Mouse (Mus musculus) CH12.LX (cell line): ENCODE measurements around the gene Ccdc115. TPM values are rescaled to one million over a fixed set of nuclear protein-coding genes. Genes with fewer than 3 reads are reported as not detected.

Experiments used
- DNase-seq: peaks from one replicate; pipeline ENCODE4 v3.0.0-alpha.2; 2013; ENCODE audit errors: extremely low read depth
- H3K27ac ChIP-seq: 2 replicates; pipeline ENCODE4 v1.5.1; 2012; ENCODE audit warnings: low read depth, mild to moderate bottlenecking, control low read depth, moderate library complexity; ENCODE audit not compliant: insufficient read depth
- H3K27me3 ChIP-seq: replicated peaks from 2 replicates; pipeline ENCODE3; 2012; ENCODE audit warnings: inconsistent platforms
- H3K36me3 ChIP-seq, 2 experiments: replicated peaks in 1 of 2; 2 replicates each; pipeline versions ENCODE3 to v1.6.1; 2012; ENCODE audit warnings: inconsistent platforms in 1 of 2, low read length in 1 of 2, mild to moderate bottlenecking in 1 of 2, mixed read lengths in 1 of 2, moderate library complexity in 1 of 2; ENCODE audit not compliant: control insufficient read depth in 1 of 2, insufficient read depth in 1 of 2
- H3K4me1 ChIP-seq, 2 experiments: 2 replicates each; pipeline ENCODE4 v1.6.1; 2012; ENCODE audit warnings: inconsistent platforms in 1 of 2, moderate library complexity in 1 of 2; ENCODE audit not compliant: insufficient read depth in 2 of 2, control insufficient read depth in 1 of 2
- H3K4me2 ChIP-seq: 2 replicates; pipeline ENCODE4 v1.6.1; 2012; ENCODE audit warnings: low read depth, mild to moderate bottlenecking, control low read depth; ENCODE audit not compliant: poor library complexity, insufficient read depth, severe bottlenecking
- H3K4me3 ChIP-seq, 3 experiments: fragments of 150-350 bp in 1 of 3; sonication (generic) in 1 of 3; replicated peaks in 1 of 3; 2 replicates each; pipeline versions ENCODE3 to v1.5.1; 2011 to 2012; ENCODE audit warnings: low read depth in 2 of 3, low read length in 2 of 3, mild to moderate bottlenecking in 2 of 3, moderate library complexity in 2 of 3, control low read depth in 1 of 3, improper control_type of control experiment in 1 of 3, inconsistent platforms in 1 of 3, mixed read lengths in 1 of 3; ENCODE audit not compliant: poor library complexity in 1 of 3
- H3K79me2 ChIP-seq: replicated peaks from 2 replicates; pipeline ENCODE4 v1.6.1; 2012; ENCODE audit warnings: mild to moderate bottlenecking, moderate library complexity; ENCODE audit not compliant: control insufficient read depth, poor library complexity, insufficient read depth, severe bottlenecking; ENCODE audit errors: extremely low read depth
- H3K9ac ChIP-seq: 2 replicates; pipeline ENCODE4 v1.6.1; 2012; ENCODE audit warnings: low read depth, mild to moderate bottlenecking, control low read depth, moderate library complexity; ENCODE audit not compliant: insufficient read depth
- H3K9me3 ChIP-seq: replicated peaks from 2 replicates; pipeline ENCODE3; 2012; ENCODE audit warnings: low read length, inconsistent platforms, mixed read lengths
- BHLHE40 ChIP-seq: IDR thresholded peaks from 2 replicates; pipeline ENCODE4 v1.6.1; 2011; ENCODE audit warnings: mild to moderate bottlenecking, low read depth, low read length, improper control_type of control experiment
- CHD1 ChIP-seq: IDR thresholded peaks from 2 replicates; pipeline ENCODE4 v1.6.1; 2012; ENCODE audit warnings: low read depth, low read length, improper control_type of control experiment, inconsistent platforms
- CHD2 ChIP-seq: IDR thresholded peaks from 2 replicates; pipeline ENCODE4 v1.6.1; 2011; ENCODE audit warnings: low read length, improper control_type of control experiment
- CTCF ChIP-seq, 2 experiments: IDR thresholded peaks in 1 of 2; conservative IDR thresholded peaks in 1 of 2; 2 replicates each; pipeline ENCODE4 v1.5.1; 2011 to 2012; ENCODE audit warnings: low read depth in 2 of 2, low read length in 2 of 2, improper control_type of control experiment in 1 of 2, inconsistent platforms in 1 of 2, mild to moderate bottlenecking in 1 of 2, moderate library complexity in 1 of 2
- ELF1 ChIP-seq: IDR thresholded peaks from 2 replicates; pipeline ENCODE4 v1.6.1; 2014; ENCODE audit warnings: low read depth, mild to moderate bottlenecking, inconsistent platforms, low read length, improper control_type of control experiment
- ETS1 ChIP-seq: conservative IDR thresholded peaks from 2 replicates; pipeline ENCODE4 v1.6.1; 2012; ENCODE audit warnings: low read depth, mild to moderate bottlenecking, inconsistent platforms, low read length, improper control_type of control experiment, moderate library complexity
- GABPA ChIP-seq: IDR thresholded peaks from 2 replicates; pipeline ENCODE4 v1.6.1; 2012; ENCODE audit warnings: low read depth, low read length, improper control_type of control experiment, inconsistent platforms; ENCODE audit not compliant: insufficient replicate concordance
- HCFC1 ChIP-seq: IDR thresholded peaks from 2 replicates; pipeline ENCODE4 v1.6.1; 2012; ENCODE audit warnings: low read depth, mild to moderate bottlenecking, inconsistent platforms, low read length, improper control_type of control experiment
- IRF4 ChIP-seq: IDR thresholded peaks from 2 replicates; pipeline ENCODE4 v1.6.1; 2014; ENCODE audit warnings: low read depth, mild to moderate bottlenecking, inconsistent platforms, low read length, improper control_type of control experiment
- JUN ChIP-seq: IDR thresholded peaks from 2 replicates; pipeline ENCODE4 v1.6.1; 2011; ENCODE audit warnings: low read depth, mild to moderate bottlenecking, low read length, improper control_type of control experiment, moderate library complexity; ENCODE audit not compliant: insufficient read depth
- JUND ChIP-seq: conservative IDR thresholded peaks from 2 replicates; pipeline ENCODE4 v1.6.1; 2011; ENCODE audit warnings: low read depth, low read length, improper control_type of control experiment
- MEF2A ChIP-seq: IDR thresholded peaks from 2 replicates; pipeline ENCODE4 v1.6.1; 2014; ENCODE audit warnings: low read depth, mild to moderate bottlenecking, inconsistent platforms, low read length, improper control_type of control experiment, borderline replicate concordance
- MYC ChIP-seq: IDR thresholded peaks from 2 replicates; pipeline ENCODE4 v1.6.1; 2011; ENCODE audit warnings: low read depth, mild to moderate bottlenecking, improper control_type of control experiment, low read length
- NRF1 ChIP-seq: IDR thresholded peaks from 2 replicates; pipeline ENCODE4 v1.6.1; 2014; ENCODE audit warnings: low read depth, mild to moderate bottlenecking, inconsistent platforms, low read length, improper control_type of control experiment, moderate library complexity
- RAD21 ChIP-seq: IDR thresholded peaks from 2 replicates; pipeline ENCODE4 v1.6.1; 2011; ENCODE audit warnings: low read depth, mild to moderate bottlenecking, low read length, improper control_type of control experiment, moderate library complexity
- SMC3 ChIP-seq: IDR thresholded peaks from 2 replicates; pipeline ENCODE4 v1.6.1; 2011; ENCODE audit warnings: low read depth, low read length, improper control_type of control experiment
- UBTF ChIP-seq: IDR thresholded peaks from 2 replicates; pipeline ENCODE4 v1.6.1; 2012; ENCODE audit warnings: low read depth, mild to moderate bottlenecking, inconsistent platforms, low read length, improper control_type of control experiment, moderate library complexity
- USF2 ChIP-seq: conservative IDR thresholded peaks from 2 replicates; pipeline ENCODE4 v1.6.1; 2011; ENCODE audit warnings: low read depth, low read length, improper control_type of control experiment
- ZNF384 ChIP-seq: IDR thresholded peaks from 2 replicates; pipeline ENCODE4 v1.6.1; 2012; ENCODE audit warnings: low read depth, low read length, improper control_type of control experiment, inconsistent platforms
- dilution Hi-C: fragments of 300-500 bp; cut with MboI; formaldehyde crosslinking; loops from 2 replicates; pipeline ENCODE4 v1.14.3; 2020; ENCODE audit warnings: low sequenced_read_pairs; ENCODE audit not compliant: extremely low pct_unique_long_range_greater_than_20kb, extremely low pct_ligation_motif_present
- in situ Hi-C: fragments of 300-500 bp; cut with MboI; formaldehyde crosslinking; loops from 3 replicates; pipeline ENCODE4 v1.14.3; 2019; ENCODE audit warnings: low sequenced_read_pairs, low pct_ligation_motif_present, low pct_unique_long_range_greater_than_20kb, mixed read lengths
- polyA plus RNA-seq: library from polyadenylated mRNA; unstranded; fragments of >175 nt; gene quantifications from 2 replicates; pipeline ENCODE4 v1.2.1, GENCODE M21; 2012; ENCODE audit warnings: low read depth; ENCODE audit not compliant: insufficient read length
- total RNA-seq, 2 experiments: library from RNA; depleted of rRNA; stranded (reverse); fragments of 300-350 nt in 1 of 2; fragments of >200 nt in 1 of 2; gene quantifications; 2 replicates each; pipeline ENCODE4 v1.2.3; 2012 to 2014

The Ccdc115 gene
- total and polyA plus RNA-seq, 3 experiments = 66.5 to 98.8 (median 96.3) TPM

GRCm38 (mm10) chr1:34484470-34484869, 45.0 kb upstream of the Ccdc115 start (continued):
- TF ChIP-seq ETS1 = peak; percentile 8; the same call in 1 of the 2 replicates
- no peak for TF ChIP-seq ELF1
- TF ChIP-seq UBTF = no peak
- TF ChIP-seq USF2 = no peak
- TF ChIP-seq ZNF384 = peak; percentile 66; the same call in 1 of the 2 replicates
- TF ChIP-seq JUND = no peak
- TF ChIP-seq HCFC1 = no peak

- Histone ChIP-seq H3K36me3 (peaks cover 0 to 4% of the 10 kb centered on the region in 2 experiments), H3K4me2 (no peak overlapping the region), H3K79me2 (no peaks in the 10 kb centered on the region; the same call in 1 of the 2 replicates), H3K4me3 (no peak overlapping the region), H3K4me1 (peaks cover 27 to 81% of the 10 kb centered on the region in 2 experiments), H3K9ac (no peak overlapping the region), H3K27me3 (no peaks in the 10 kb centered on the region), H3K27ac (peak overlapping the region; percentile 47; the same call in 1 of the 2 replicates), H3K9me3 (no peaks in the 10 kb centered on the region)
- in situ Hi-C loops = no loop called here
- no peak for DNase-seq
- dilution Hi-C loops = no loop called here
- TF ChIP-seq CHD1 (no peak), RAD21 (no peak), CTCF (conservative IDR thresholded peaks at IDR 0.05 in 1 of 2, IDR thresholded peaks at IDR 0.05 in 1 of 2; ENCODE audit: low read depth in 2 of 2, low read length in 2 of 2) (no peak), BHLHE40 (no peak), CHD2 (no peak), MEF2A (no peak)
These were observed 42.6 kb upstream of the Ccdc115 start for GRCm38 (mm10) chr1:34481920-34482669.

GRCm38 (mm10) chr1:34480801-34481200, 41.3 kb upstream of the Ccdc115 start:
- Histone ChIP-seq H3K36me3 (peaks cover 0 to 7% of the 10 kb centered on the region in 2 experiments), H3K9me3 (no peaks in the 10 kb centered on the region), H3K4me1 (peaks cover 27 to 75% of the 10 kb centered on the region in 2 experiments), H3K27me3 (no peaks in the 10 kb centered on the region), H3K27ac (no peak overlapping the region), H3K4me3 (no peak overlapping the region), H3K79me2 (no peaks in the 10 kb centered on the region; the same call in 1 of the 2 replicates), H3K9ac (peak overlapping the region; percentile 40), H3K4me2 (peak overlapping the region; percentile 81; the same call in 1 of the 2 replicates)
- dilution Hi-C loops (no loop called here), in situ Hi-C loops (no loop called here)
- TF ChIP-seq JUN (no peak), MYC (no peak), IRF4 (peak; percentile 47), USF2 (no peak), GABPA (no peak), NRF1 (no peak), SMC3 (no peak)
- DNase-seq = no peak
